Mouse (Mus musculus) hindbrain, postnatal 0 days (tissue): ENCODE measurements around the gene Cog6. TPM values are rescaled to one million over a fixed set of nuclear protein-coding genes. Genes with fewer than 3 reads are reported as not detected.

ENCODE experiments used
- ATAC-seq: fragments of 200-750 bp; cut with Nextera tagmentation; 2 replicates; pipeline ENCODE4 v1.8.0; 2017; ENCODE audit warnings: mild to moderate bottlenecking, moderate TSS enrichment, moderate library complexity
- DNase-seq: peaks from one replicate; pipeline ENCODE4 v3.0.0-alpha.2; 2015; ENCODE audit warnings: low spot score
- H3K27ac ChIP-seq: fragments of 300-500 bp; sonication (generic); 2 replicates; pipeline ENCODE4 v1.5.1; 2014; ENCODE audit warnings: mild to moderate bottlenecking
- H3K27me3 ChIP-seq: fragments of 300-500 bp; sonication (generic); 2 replicates; pipeline ENCODE4 v1.6.1; 2014; ENCODE audit warnings: low read length, mixed read lengths; ENCODE audit not compliant: insufficient read depth
- H3K36me3 ChIP-seq: fragments of 300-500 bp; sonication (generic); 2 replicates; pipeline ENCODE4 v1.6.1; 2014; ENCODE audit warnings: low read length, mixed read lengths; ENCODE audit not compliant: insufficient read depth
- H3K4me1 ChIP-seq: fragments of 300-500 bp; sonication (generic); 2 replicates; pipeline ENCODE4 v1.6.1; 2014; ENCODE audit warnings: antibody characterized with exemption, low read length, mixed read lengths; ENCODE audit not compliant: insufficient read depth
- H3K4me2 ChIP-seq: fragments of 300-500 bp; sonication (generic); 2 replicates; pipeline ENCODE4 v1.6.1; 2014; ENCODE audit warnings: low read depth, mild to moderate bottlenecking, low read length, moderate library complexity, mixed read lengths
- H3K4me3 ChIP-seq: fragments of 300-500 bp; sonication (generic); 2 replicates; pipeline ENCODE4 v1.5.1; 2014; ENCODE audit warnings: low read length
- H3K9ac ChIP-seq: fragments of 300-500 bp; sonication (generic); replicated peaks from 2 replicates; pipeline ENCODE4 v1.6.1; 2014; ENCODE audit warnings: mild to moderate bottlenecking, low read length, moderate library complexity, mixed read lengths
- H3K9me3 ChIP-seq: fragments of 300-500 bp; sonication (generic); 2 replicates; pipeline ENCODE4 v1.6.1; 2016; ENCODE audit warnings: low read length, mixed read lengths
- CTCF ChIP-seq: IDR thresholded peaks from 2 replicates; pipeline ENCODE4 v1.5.1; 2016; ENCODE audit warnings: antibody characterized with exemption, control low read depth, low read depth
- WGBS: fragments of 180-500 bp; shearing (Covaris S2); extraction: QIAGEN DNeasy Blood & Tissue Kit; methylation state at CpG from one replicate; pipeline ENCODE4 v1.1.7; 2014; 5-methylcytosine and 5-hydroxymethylcytosine counted together
- polyA plus RNA-seq: library from polyadenylated mRNA; unstranded; fragments of >200 nt; fragmentation: Nextera tagmentation; extraction: Ambion mirVana; gene quantifications from 2 replicates; pipeline ENCODE4 v1.2.1, GENCODE M21; 2015
- total RNA-seq: library from RNA; depleted of rRNA; stranded (reverse); fragments of >200 nt; gene quantifications from 2 replicates; pipeline ENCODE4 v1.2.3, GENCODE M21; 2014; rRNA removed

Gene Cog6
- total RNA-seq = 23.6 and 28.0 TPM in 2 replicates
- 24.8 and 27.6 TPM in 2 replicates for polyA plus RNA-seq

DNA sequence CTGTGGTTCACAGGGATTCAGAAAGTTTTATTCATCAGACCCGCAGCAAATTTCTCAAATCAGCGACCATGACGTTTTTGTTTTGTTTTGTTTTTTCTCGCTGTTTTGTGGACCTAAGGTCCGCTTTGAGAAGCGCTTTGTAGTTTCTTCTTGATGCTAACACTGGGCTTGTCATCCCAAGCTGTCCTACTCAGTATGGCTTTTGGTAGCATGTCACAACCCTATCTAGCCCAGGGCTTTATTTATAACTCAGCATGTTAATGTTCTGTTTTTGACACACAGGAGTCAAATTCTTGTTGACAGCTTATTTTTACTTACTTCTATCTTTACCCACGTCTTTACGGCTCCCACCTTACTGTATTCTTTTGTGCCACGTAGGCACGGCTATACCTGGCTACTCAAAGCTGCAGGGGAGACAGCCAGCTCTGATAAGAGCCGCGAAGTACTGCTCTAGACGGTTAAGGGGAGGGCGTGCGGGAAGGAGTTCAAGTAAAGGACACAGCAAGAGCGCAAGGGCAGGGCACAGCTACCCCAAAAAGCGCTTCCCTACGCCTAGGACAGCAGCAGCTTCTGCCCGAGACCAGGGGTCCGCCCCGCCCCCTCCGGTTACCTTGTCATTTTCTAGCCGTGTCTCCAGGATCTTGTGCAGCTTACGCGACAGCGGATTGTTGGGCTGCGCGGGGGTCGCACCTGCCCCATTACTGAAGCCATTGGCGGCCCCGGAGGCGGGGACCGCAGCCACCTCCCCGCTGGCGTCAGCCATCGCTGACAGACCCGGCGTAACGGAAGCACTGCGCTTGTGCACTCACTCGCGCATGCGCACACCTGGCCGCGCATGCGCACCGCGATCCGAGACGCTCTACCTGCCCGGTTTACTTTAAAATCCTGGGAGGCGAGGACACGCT lies at the start of gene Cog6:
Gene Cog6, minus strand, starts transcription at position 802 of the 905 bp plus-strand sequence.
- Histone ChIP-seq H3K9me3 (no peaks in the 10 kb centered on the region), H3K4me3 (peak within 1 kb of the TSS; percentile 85), H3K36me3 (peaks cover 3% of the 10 kb centered on the region; the same call in 1 of the 2 replicates), H3K9ac (peak within 1 kb of the TSS; percentile 78), H3K4me1 (no peaks in the 10 kb centered on the region), H3K27me3 (no peaks in the 10 kb centered on the region), H3K27ac (peak within 1 kb of the TSS; percentile 71), H3K4me2 (peak within 1 kb of the TSS; percentile 86)
- peak; percentile 97 for DNase-seq
- ATAC-seq = peak; percentile 94
- TF ChIP-seq CTCF = no peak
- 5% methylated on average over 53 of the region's 53 CpGs for WGBS

- H3K9ac ChIP-seq = no peak overlapping the region
- 76% methylated on average over 4 of the region's 4 CpGs for WGBS
- no peak overlapping the region for H3K4me2 ChIP-seq
- DNase-seq (no peak), ATAC-seq (no peak)
- no peak overlapping the region for H3K27ac ChIP-seq
- peaks cover 4% of the 10 kb centered on the region; the same call in 1 of the 2 replicates for H3K4me1 ChIP-seq
- TF ChIP-seq CTCF = no peak
- no peaks in the 10 kb centered on the region for H3K27me3 ChIP-seq
- H3K36me3 ChIP-seq = no peaks in the 10 kb centered on the region
- H3K9me3 ChIP-seq = no peaks in the 10 kb centered on the region
- no peak overlapping the region for H3K4me3 ChIP-seq
These were observed 49.0 kb upstream of the Cog6 start for GRCm38 (mm10) chr3:53066095-53066372.

DNA sequence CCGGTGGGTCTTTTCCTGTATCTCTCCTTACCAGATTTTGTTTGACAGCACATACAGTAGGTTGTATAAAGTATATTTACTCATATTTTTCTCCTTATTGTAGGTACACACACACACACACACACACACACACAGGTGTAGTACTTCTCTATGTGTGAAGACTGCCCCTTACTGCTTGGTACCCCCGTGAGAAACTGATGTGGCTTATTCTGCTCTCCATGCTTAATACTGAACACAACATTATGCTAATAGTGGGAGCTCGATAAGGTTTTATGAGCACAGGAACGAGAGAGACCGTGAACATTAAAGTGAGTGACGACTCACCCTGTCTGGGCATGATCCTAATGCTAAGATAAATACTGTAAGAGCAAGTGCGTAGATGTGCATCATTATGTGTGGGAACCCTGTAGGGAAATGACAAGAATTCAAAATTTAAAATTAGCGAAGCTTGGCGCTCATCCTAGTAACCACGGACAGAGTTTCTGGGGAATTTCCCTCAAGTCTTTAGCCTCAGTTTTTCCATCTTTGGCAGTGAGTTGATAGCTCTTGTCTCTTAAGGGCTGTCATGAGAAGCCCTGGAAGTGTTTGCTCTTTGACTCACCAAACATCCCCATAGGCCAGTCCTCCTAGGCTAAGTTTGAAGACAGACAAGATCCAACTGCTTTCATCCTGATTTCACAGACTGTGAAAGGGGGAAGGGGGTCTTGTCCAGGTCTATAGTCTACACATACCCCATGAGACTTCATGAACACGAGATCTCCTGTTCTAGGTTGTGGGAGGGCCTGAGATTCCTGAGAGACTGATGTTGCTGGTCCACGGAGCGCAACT lies 48.4 kb upstream of the Cog6 start:
- no peaks in the 10 kb centered on the region for H3K36me3 ChIP-seq
- no peak overlapping the region for H3K4me3 ChIP-seq
- no peak overlapping the region for H3K4me2 ChIP-seq
- H3K27ac ChIP-seq = no peak overlapping the region
- no peaks in the 10 kb centered on the region for H3K9me3 ChIP-seq
- no peak overlapping the region for H3K9ac ChIP-seq
- no peaks in the 10 kb centered on the region for H3K27me3 ChIP-seq
- TF ChIP-seq CTCF = no peak
- 78% methylated on average over 13 of the region's 13 CpGs for WGBS
- H3K4me1 ChIP-seq = peaks cover 4% of the 10 kb centered on the region; the same call in 1 of the 2 replicates
- no peak for DNase-seq
- ATAC-seq = no peak

DNA sequence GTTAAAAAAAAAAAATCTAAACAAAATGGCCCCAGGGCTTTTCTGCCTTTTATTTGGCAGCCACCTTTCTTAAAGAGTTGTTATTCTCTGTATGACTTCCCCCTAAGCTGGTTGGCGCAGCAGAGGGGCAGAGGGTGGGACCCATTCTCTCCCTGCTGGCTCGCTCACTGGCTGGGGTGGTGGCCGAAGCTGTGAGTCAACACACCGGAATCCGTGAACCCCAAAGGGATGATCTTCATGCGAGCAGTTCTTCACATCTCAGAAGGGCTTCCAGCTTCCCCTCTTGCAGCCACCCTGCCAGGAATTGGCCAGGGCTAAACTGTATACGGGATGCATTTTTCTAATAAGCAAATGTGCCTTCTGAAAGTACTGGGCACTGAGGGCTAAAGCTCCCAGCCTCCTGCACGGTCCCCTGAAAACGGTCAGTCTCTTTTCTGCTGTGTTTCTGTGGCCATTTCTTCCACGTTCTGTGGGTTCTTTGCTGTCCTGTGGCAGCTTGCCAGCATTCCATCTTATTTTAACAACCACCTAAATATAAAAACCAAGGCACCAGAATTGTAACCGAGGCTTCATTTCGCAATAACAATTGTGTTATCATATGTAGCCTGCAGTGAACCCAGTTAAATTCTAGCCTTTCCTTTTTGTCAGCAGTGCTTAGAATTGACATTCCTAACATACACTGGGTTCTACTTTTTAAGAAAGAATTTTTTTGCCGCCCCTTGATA lies 46.5 kb upstream of the Cog6 start:
- ATAC-seq (no peak), DNase-seq (no peak)
- TF ChIP-seq CTCF = no peak

DNA sequence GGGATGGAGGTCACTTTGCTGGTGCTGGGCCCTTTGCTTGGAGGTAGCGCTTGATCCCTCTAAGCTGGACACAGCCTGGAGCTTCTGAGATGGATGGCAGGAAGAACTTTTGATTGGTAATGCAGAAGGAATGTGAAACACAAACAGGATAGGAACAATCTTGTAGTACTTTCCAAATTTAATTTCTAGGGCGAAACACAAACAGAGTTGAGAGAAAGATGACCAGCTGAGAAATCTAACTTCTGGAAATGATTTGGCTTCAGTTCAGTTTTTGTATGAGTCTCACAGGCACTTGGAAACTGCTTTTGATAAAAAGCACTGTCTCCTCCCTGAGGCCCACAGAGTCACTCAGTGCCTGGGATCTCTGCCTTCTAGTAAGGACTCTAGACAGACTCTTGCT lies 42.9 kb upstream of the Cog6 start:
- no peaks in the 10 kb centered on the region for H3K9me3 ChIP-seq
- no peaks in the 10 kb centered on the region for H3K36me3 ChIP-seq
- H3K27me3 ChIP-seq = no peaks in the 10 kb centered on the region
- DNase-seq (no peak), ATAC-seq (no peak)
- no peak overlapping the region for H3K27ac ChIP-seq
- 92% methylated on average over 2 of the region's 2 CpGs for WGBS
- H3K9ac ChIP-seq = no peak overlapping the region
- no peak overlapping the region for H3K4me3 ChIP-seq
- TF ChIP-seq CTCF = no peak
- no peak overlapping the region for H3K4me2 ChIP-seq
- H3K4me1 ChIP-seq = peaks cover 4% of the 10 kb centered on the region; the same call in 1 of the 2 replicates

More for the DNA sequence above, 46.5 kb upstream of the Cog6 start:
- 53% methylated on average over 13 of the region's 13 CpGs for WGBS
- Histone ChIP-seq H3K9ac (0 out of 2 replicates have a peak overlapping the region, but pooled peaks have one; percentile 28), H3K36me3 (no peaks in the 10 kb centered on the region), H3K27ac (0 out of 2 replicates have a peak overlapping the region, but pooled peaks have one; percentile 20), H3K27me3 (no peaks in the 10 kb centered on the region), H3K4me3 (no peak overlapping the region), H3K4me1 (peaks cover 4% of the 10 kb centered on the region; the same call in 1 of the 2 replicates), H3K4me2 (no peak overlapping the region), H3K9me3 (no peaks in the 10 kb centered on the region)

- H3K9ac ChIP-seq = no peak overlapping the region
- no peak for ATAC-seq
- no peak for TF ChIP-seq CTCF
- no peaks in the 10 kb centered on the region for H3K9me3 ChIP-seq
- H3K27me3 ChIP-seq = no peaks in the 10 kb centered on the region
- H3K36me3 ChIP-seq = no peaks in the 10 kb centered on the region
- 85% methylated on average over 10 of the region's 10 CpGs for WGBS
- no peaks in the 10 kb centered on the region for H3K4me1 ChIP-seq
- no peak overlapping the region for H3K4me3 ChIP-seq
- no peak overlapping the region for H3K4me2 ChIP-seq
- no peak overlapping the region for H3K27ac ChIP-seq
- DNase-seq = no peak
These were observed 39.4 kb upstream of the Cog6 start for GRCm38 (mm10) chr3:53056430-53056829.
